Mouse (Mus musculus): ENCODE measurements around the gene Sema5b. TPM values are rescaled to one million over a fixed set of nuclear protein-coding genes. Genes with fewer than 3 reads are reported as not detected.

Sema5b gene
- total RNA-seq, 2 experiments from 2014 or later = 13.2 to 17.5 TPM

DNA sequence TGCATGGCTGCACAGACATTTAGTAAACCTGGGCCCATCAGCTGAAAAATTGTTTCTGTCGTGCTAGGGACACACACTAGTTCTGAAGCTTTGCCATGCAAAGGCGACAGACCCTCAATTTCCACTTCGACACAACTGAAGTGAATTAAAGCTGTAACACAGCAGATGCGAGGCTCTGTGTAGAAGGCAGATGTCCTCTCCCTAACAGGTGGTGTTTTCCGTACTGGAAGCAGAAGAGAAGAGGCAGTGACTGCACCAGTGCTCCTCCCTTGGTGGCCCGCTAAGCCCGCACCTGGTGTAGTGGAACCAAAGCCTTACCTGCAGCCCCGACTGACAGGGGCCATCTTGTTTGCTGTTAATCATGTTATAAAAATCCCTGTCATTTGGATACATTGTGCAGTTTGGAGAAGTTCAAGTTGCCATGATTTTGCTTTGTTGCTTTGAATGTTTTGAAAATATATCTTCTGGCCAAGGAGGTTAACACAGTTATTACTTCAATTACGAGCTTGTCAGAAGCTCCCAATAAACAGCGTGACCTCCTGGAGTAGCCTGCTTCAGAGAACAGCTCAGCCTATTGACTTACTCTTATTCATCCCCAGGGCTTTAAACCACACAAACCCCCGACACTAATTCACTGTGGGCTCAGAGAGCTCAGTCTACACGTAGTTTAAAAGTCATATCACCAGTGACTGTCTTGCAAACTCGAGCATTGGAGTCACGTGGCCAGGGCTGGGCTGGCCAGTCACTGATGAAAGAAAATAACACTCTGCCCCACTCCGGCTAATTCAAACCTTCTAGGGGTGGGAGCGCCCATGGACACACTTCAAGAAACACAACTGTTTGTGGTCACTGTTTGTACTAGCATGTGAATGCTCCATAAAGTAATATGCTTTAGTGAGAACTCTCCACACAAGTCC lies 163.1 kb downstream of the Sema5b start:
- intact Hi-C loops (cut with DNase I) = no loop called here
- no peak overlapping the region for H3K27ac ChIP-seq
- no peak for TF ChIP-seq CTCF (IDR thresholded peaks at IDR 0.05)
- no peak overlapping the region for H3K4me3 ChIP-seq
- no peak for DNase-seq (ENCODE audit: extremely low spot score in 1 of 2, low spot score in 2 of 2)

DNA sequence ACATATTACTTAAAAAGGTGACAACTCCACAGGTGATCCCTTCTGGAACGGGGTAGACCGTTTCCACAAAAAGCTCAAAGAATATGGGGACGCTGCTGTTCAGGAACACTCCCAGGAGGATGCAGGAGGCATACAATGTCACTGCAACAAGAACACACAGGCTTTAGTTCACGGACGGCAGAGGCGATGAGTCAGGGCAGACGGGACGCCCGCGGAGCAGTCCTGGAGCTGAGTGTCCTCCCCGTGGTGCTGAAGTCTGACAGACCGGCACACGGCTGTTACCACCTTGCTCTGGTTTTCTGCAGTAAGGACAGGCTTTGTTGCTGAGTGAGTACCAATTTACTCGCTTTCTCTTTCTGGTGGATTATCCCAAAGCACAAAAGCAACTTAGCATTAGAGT lies 163.9 kb downstream of the Sema5b start:
- intact Hi-C loops (cut with DNase I) = no loop called here
- TF ChIP-seq CTCF (IDR thresholded peaks at IDR 0.05) = no peak
- DNase-seq (ENCODE audit: extremely low spot score in 1 of 2, low spot score in 2 of 2) = no peak
- H3K27ac ChIP-seq = no peak overlapping the region
- H3K4me3 ChIP-seq = no peak overlapping the region

DNA sequence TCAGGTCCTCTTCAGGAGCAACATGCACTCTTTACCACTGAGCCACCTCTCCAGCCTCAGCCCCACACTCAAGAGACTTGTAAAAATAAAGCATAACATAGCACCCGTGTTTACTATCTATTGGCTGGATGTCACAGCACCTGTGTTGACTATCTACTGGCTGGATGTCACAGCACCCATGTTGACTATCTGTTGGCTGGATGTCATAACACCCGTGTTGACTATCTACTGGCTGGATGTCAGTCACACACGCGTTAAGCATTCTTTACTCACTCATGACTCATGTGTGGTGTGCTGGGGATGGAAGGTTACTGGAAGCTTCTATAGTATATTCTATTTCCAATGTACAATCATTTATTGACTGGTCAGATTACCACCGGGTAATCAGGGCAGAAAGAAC lies 166.1 kb downstream of the Sema5b start:
- intact Hi-C loops (cut with DNase I) = no loop called here
- H3K27ac ChIP-seq = no peak overlapping the region
- no peak overlapping the region for H3K4me3 ChIP-seq
- no peak for TF ChIP-seq CTCF (IDR thresholded peaks at IDR 0.05)
- DNase-seq (ENCODE audit: extremely low spot score in 1 of 2, low spot score in 2 of 2) = no peak

DNA sequence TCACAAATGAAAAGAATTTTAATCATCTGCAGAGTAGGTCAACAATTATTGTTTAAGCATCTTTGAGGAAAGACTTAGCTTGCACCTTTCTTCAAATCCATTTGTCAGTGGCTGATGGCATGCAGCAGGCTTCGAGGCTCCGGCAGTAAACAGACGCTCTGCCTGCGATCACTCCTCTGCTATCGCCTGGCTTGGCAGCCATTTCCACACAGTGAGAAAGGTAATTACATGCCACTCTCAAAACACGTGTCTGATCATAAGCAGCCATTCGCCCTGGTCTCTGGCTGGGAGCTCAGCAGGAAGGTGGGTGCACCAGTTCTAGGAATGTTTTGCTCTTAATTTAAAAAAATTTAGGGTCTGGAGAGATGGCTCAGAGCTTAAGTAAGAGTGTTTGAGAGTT lies 170.1 kb downstream of the Sema5b start:
- no peak overlapping the region for H3K4me3 ChIP-seq
- H3K27ac ChIP-seq = no peak overlapping the region
- no peak for DNase-seq (ENCODE audit: extremely low spot score in 1 of 2, low spot score in 2 of 2)
- TF ChIP-seq CTCF (IDR thresholded peaks at IDR 0.05) = no peak
- intact Hi-C loops (cut with DNase I) = no loop called here

DNA sequence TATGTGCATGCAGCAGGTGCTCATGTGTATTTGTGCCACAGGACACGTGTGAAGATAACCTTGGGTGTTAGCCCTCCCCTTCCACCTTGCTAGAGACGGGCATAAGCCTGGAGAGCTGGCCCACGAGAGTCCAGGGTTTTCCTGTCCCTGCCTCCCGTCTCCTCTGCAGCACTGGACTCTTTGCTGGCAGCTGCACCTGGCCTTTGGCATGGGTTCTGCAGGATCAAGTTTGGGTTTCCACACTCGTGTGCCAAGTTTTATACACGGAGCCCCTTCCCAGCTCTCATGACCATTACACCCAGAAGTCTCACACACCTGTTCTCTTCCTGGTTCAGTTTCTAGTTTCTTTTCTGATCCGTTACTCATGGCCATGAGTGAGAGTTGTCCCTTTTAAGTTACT lies 172.7 kb downstream of the Sema5b start:
- Histone ChIP-seq H3K27ac (no peak overlapping the region), H3K4me3 (no peak overlapping the region)
- DNase-seq (ENCODE audit: extremely low spot score in 1 of 2, low spot score in 2 of 2) = no peak
- TF ChIP-seq CTCF (IDR thresholded peaks at IDR 0.05) = no peak
- intact Hi-C loops (cut with DNase I) = no loop called here

Other genes with a start within 250 kb of the Sema5b start
- 10 to 100 TPM; 12.9 to 14.1 TPM for gene Sec22a, start 177.2 kb upstream of the Sema5b start, total RNA-seq (2021)
- 1 to 10 TPM; 3.4 to 4.6 TPM for gene Pdia5, start 50.3 kb upstream of the Sema5b start, total RNA-seq (2021)
- gene Dirc2, start 228.2 kb downstream of the Sema5b start, total RNA-seq (2021) = 10 to 100 TPM; 61.3 to 67.1 TPM
- 1 to 10 TPM; 6.7 to 7.6 TPM for gene Hspbap1, start 229.2 kb downstream of the Sema5b start, total RNA-seq (2021)

Data from left cerebral cortex, adult 2 months (tissue).